Mouse (Mus musculus): ENCODE measurements around the gene Optn. TPM values are rescaled to one million over a fixed set of nuclear protein-coding genes. Genes with fewer than 3 reads are reported as not detected.

Gene Optn
- total and polyA plus RNA-seq, 2 experiments from 2014 or later, result 28.7 to 35.0 TPM

- Histone ChIP-seq H3K27me3 (ENCODE audit: insufficient read depth, low read length) (no peaks in the 10 kb centered on the region), H3K4me3 (ENCODE audit: low read depth, low read length) (no peak overlapping the region), H3K36me3 (ENCODE audit: insufficient read depth, low read length) (no peaks in the 10 kb centered on the region), H3K9me3 (ENCODE audit: low read length) (no peaks in the 10 kb centered on the region), H3K9ac (replicated peaks; ENCODE audit: low read length, poor library complexity, severe bottlenecking) (no peak overlapping the region), H3K4me1 (ENCODE audit: insufficient read depth, low read length) (no peaks in the 10 kb centered on the region; the same call in 1 of the 2 replicates), H3K27ac (ENCODE audit: low read depth, low read length) (no peak overlapping the region), H3K4me2 (ENCODE audit: low read depth, low read length, poor library complexity, severe bottlenecking) (no peak overlapping the region)
- no peak for TF ChIP-seq CTCF (IDR thresholded peaks at IDR 0.05)
- no peak for DNase-seq (ENCODE audit: low spot score)
- 83% methylated on average over 5 of the region's 5 CpGs for WGBS
- no peak for ATAC-seq (ENCODE audit: low FRiP score)
Measured at GRCm38 (mm10) chr2:5058436-5058835, 5.4 kb downstream of the Optn start.

DNA sequence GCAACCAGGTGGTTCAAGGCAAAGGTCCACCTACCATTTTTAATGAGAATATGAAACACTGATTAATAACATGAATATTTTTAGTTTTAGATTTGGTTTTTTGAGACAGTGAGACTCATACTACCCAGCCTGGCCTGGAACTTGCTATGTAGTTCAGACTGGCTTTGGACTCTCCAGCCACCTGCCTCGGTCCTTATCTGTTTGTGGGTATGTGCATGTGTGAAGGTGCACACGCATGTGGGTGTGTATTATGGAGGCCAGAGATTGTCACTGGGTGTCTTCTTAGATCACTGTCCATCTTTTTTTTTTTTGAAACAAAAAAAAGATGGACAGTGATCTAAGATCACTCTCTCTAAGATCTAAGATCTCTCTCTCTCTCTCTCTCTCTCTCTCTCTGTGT, 13.3 kb downstream of the Optn start:
- H3K9ac ChIP-seq (replicated peaks; ENCODE audit: low read length, poor library complexity, severe bottlenecking), result no peak overlapping the region
- H3K27me3 ChIP-seq (ENCODE audit: insufficient read depth, low read length), result no peaks in the 10 kb centered on the region
- no peak for TF ChIP-seq CTCF (IDR thresholded peaks at IDR 0.05)
- H3K4me3 ChIP-seq (ENCODE audit: low read depth, low read length), result no peak overlapping the region
- peaks cover 5% of the 10 kb centered on the region for H3K36me3 ChIP-seq (ENCODE audit: insufficient read depth, low read length)
- H3K27ac ChIP-seq (ENCODE audit: low read depth, low read length), result no peak overlapping the region
- DNase-seq (ENCODE audit: low spot score) (no peak), ATAC-seq (ENCODE audit: low FRiP score) (no peak)
- 84% methylated on average over 2 of the region's 2 CpGs for WGBS
- no peaks in the 10 kb centered on the region for H3K4me1 ChIP-seq (ENCODE audit: insufficient read depth, low read length)
- no peaks in the 10 kb centered on the region for H3K9me3 ChIP-seq (ENCODE audit: low read length)
- H3K4me2 ChIP-seq (ENCODE audit: low read depth, low read length, poor library complexity, severe bottlenecking), result no peak overlapping the region

GRCm38 (mm10) chr2:5047016-5047415, 16.8 kb downstream of the Optn start:
- DNase-seq (ENCODE audit: low spot score), result no peak
- no peak for ATAC-seq (ENCODE audit: low FRiP score)
- Histone ChIP-seq H3K27ac (ENCODE audit: low read depth, low read length) (no peak overlapping the region), H3K4me1 (ENCODE audit: insufficient read depth, low read length) (no peaks in the 10 kb centered on the region), H3K36me3 (ENCODE audit: insufficient read depth, low read length) (peaks cover 5% of the 10 kb centered on the region), H3K9me3 (ENCODE audit: low read length) (no peaks in the 10 kb centered on the region), H3K27me3 (ENCODE audit: insufficient read depth, low read length) (no peaks in the 10 kb centered on the region), H3K9ac (replicated peaks; ENCODE audit: low read length, poor library complexity, severe bottlenecking) (no peak overlapping the region), H3K4me3 (ENCODE audit: low read depth, low read length) (no peak overlapping the region), H3K4me2 (ENCODE audit: low read depth, low read length, poor library complexity, severe bottlenecking) (no peak overlapping the region)
- no peak for TF ChIP-seq CTCF (IDR thresholded peaks at IDR 0.05)
- WGBS, result 90% methylated on average over 2 of the region's 2 CpGs

DNA sequence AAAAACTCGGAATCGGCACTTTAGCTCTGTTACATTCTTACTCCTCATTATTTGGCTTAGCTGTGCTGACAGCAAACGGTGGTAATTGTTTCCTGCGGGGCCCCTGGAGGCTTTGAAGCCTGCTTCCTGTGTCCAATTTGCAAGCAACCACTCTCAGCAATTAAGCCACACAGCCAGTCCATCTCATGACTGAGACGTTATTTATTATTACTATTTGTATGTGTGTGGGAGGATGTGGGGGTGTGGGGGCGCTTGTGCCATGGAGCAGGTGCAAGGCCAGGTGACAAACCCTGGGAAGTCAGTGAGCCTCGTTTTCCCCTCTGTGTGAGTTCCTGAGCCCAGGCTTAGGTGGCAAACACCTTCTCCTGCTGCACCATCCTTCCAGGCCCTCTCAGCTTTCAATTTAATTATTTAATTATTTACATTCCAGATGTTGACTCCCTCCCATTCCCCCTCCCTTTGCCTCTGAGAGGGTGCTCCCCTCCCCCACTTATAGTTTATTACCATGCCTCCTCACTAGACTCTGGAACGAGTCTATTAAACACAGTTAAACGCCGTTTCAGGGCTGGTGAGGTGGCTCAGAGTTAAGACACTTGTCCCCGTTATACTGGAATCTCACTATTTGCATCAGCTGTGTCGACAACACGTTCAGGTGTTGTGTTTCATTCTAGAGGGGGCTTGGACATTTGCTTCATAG, 18.4 kb downstream of the Optn start:
- Histone ChIP-seq H3K4me1 (ENCODE audit: insufficient read depth, low read length) (no peaks in the 10 kb centered on the region), H3K9me3 (ENCODE audit: low read length) (no peaks in the 10 kb centered on the region), H3K27ac (ENCODE audit: low read depth, low read length) (no peak overlapping the region), H3K4me2 (ENCODE audit: low read depth, low read length, poor library complexity, severe bottlenecking) (no peak overlapping the region), H3K4me3 (ENCODE audit: low read depth, low read length) (no peak overlapping the region), H3K36me3 (ENCODE audit: insufficient read depth, low read length) (peaks cover 5% of the 10 kb centered on the region), H3K27me3 (ENCODE audit: insufficient read depth, low read length) (no peaks in the 10 kb centered on the region), H3K9ac (replicated peaks; ENCODE audit: low read length, poor library complexity, severe bottlenecking) (no peak overlapping the region)
- WGBS, result 45% methylated on average over 13 of the region's 13 CpGs
- TF ChIP-seq CTCF (IDR thresholded peaks at IDR 0.05), result no peak
- ATAC-seq (ENCODE audit: low FRiP score), result no peak
- DNase-seq (ENCODE audit: low spot score), result no peak

GRCm38 (mm10) chr2:5044321-5044720, 19.5 kb downstream of the Optn start:
- DNase-seq (ENCODE audit: low spot score) (no peak), ATAC-seq (ENCODE audit: low FRiP score) (no peak)
- Histone ChIP-seq H3K4me3 (ENCODE audit: low read depth, low read length) (no peak overlapping the region), H3K9ac (replicated peaks; ENCODE audit: low read length, poor library complexity, severe bottlenecking) (no peak overlapping the region), H3K4me1 (ENCODE audit: insufficient read depth, low read length) (no peaks in the 10 kb centered on the region), H3K27me3 (ENCODE audit: insufficient read depth, low read length) (no peaks in the 10 kb centered on the region), H3K27ac (ENCODE audit: low read depth, low read length) (no peak overlapping the region), H3K36me3 (ENCODE audit: insufficient read depth, low read length) (peaks cover 7% of the 10 kb centered on the region), H3K4me2 (ENCODE audit: low read depth, low read length, poor library complexity, severe bottlenecking) (no peak overlapping the region), H3K9me3 (ENCODE audit: low read length) (no peaks in the 10 kb centered on the region)
- no peak for TF ChIP-seq CTCF (IDR thresholded peaks at IDR 0.05)
- WGBS, result 55% methylated on average over 3 of the region's 3 CpGs

- no peak for TF ChIP-seq CTCF (IDR thresholded peaks at IDR 0.05)
- H3K27me3 ChIP-seq (ENCODE audit: insufficient read depth, low read length), result no peaks in the 10 kb centered on the region
- no peak overlapping the region for H3K9ac ChIP-seq (replicated peaks; ENCODE audit: low read length, poor library complexity, severe bottlenecking)
- H3K27ac ChIP-seq (ENCODE audit: low read depth, low read length), result no peak overlapping the region
- no peak overlapping the region for H3K4me2 ChIP-seq (ENCODE audit: low read depth, low read length, poor library complexity, severe bottlenecking)
- H3K9me3 ChIP-seq (ENCODE audit: low read length), result no peaks in the 10 kb centered on the region
- no peak for ATAC-seq (ENCODE audit: low FRiP score)
- H3K4me1 ChIP-seq (ENCODE audit: insufficient read depth, low read length), result no peaks in the 10 kb centered on the region
- WGBS, result 95% methylated on average over 2 of the region's 2 CpGs
- no peak overlapping the region for H3K4me3 ChIP-seq (ENCODE audit: low read depth, low read length)
- DNase-seq (ENCODE audit: low spot score), result no peak
- peaks cover 4% of the 10 kb centered on the region; the same call in 1 of the 2 replicates for H3K36me3 ChIP-seq (ENCODE audit: insufficient read depth, low read length)
Measured at GRCm38 (mm10) chr2:5043476-5043761, 20.4 kb downstream of the Optn start.
